Mouse (Mus musculus) brain, adult 2 months (tissue): ENCODE data around the gene Sod1.

Experiments
- DNase-seq: peaks from one replicate; pipeline ENCODE4 v3.0.0; 2011; ENCODE audit warnings: low read depth, low spot score

The Sod1 gene

DNA sequence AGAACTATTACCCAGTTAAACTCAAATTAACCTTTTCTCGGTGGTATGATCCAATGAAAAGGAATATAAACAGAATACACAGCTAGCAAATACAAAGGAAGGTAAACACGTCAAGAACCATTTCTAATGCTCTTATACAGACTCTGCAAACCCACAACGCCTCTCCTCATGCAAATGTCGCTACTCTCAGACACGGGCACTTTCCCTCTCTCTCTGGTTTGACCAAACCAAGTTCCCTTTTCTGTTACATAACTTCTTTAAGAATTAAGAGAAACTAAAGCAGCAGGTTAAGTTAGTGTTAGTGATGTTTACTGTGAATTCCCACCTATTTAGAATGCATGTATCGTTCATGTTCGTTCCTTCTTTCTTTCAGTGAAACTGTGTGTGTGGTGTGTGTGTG lies 38.4 kb downstream of the Sod1 start:
- DNase-seq = no peak

DNA sequence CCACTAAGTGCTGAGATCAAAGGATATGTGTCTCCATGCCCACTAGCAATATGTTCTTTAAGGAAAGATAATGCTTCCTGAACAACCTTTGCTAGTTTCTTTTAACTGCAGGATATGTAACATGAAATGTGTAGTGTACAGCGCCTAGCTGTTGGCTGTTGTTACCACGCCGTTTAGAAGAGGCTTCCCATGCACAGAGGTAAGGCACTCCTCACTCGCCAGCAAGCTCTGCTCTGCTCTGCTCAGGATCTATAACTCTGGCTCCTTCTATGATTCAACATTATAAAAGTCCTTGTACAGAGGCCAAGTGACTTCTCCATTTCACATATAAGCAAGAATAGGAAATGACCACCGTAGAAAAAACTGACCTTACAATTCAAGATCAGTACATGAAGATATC lies 39.1 kb downstream of the Sod1 start:
- no peak for DNase-seq

DNA sequence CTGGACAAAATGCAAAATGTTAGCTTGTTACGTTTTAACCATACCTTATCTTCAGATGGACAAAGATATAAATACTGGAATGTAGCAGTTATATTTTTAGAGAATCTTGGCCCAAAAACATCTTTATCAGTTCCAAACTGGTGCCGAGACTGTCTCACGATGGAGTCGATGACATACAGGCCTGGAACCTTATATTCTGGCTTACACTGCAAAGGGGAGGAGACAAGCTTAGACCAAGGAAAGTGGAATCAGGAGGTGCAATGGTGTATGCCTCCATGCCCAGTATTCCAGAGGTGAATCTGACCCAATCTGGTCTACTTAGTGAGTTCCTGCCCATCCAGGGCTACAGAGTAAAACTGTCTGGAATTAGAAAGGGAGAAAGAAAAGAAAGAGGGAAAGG lies 39.5 kb downstream of the Sod1 start:
- DNase-seq = no peak

DNA sequence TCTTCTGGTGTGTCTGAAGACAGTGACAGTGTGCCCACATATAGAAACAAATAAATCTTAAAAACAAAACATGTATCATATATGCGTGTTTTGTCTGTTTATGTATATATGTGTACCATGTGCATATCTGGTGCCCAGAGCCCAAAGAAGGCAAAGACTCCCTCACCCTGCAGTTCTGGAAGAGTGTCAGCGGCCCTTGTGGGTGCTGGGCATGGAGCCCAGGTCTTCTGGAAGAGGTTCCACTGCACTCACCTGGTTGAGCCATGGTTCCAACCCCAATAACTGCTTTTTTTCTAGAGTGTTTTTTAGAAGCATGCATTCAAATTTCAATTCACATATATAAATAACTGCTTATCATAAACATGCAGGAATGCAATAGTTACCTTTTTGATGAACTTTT lies 41.2 kb downstream of the Sod1 start:
- peak; percentile 63 for DNase-seq

DNA sequence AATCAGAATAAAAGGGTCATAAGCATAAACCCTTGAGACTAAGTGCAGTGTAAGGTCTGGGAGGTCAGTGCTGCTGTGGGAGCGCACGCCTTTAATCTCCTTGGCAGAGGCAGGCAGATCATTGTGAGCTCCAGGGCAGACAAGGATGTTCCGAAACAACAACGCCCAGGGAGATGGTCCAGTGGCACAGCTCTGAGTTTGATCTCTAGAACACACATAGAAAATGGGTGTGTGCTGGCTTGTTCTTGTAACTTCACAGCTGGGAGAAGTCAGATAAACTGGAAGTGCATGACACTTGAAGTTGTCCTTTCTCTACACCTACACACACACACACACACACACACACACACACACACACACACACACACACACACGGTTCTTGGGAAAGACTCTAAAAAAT lies 43.5 kb downstream of the Sod1 start:
- no peak for DNase-seq

DNA sequence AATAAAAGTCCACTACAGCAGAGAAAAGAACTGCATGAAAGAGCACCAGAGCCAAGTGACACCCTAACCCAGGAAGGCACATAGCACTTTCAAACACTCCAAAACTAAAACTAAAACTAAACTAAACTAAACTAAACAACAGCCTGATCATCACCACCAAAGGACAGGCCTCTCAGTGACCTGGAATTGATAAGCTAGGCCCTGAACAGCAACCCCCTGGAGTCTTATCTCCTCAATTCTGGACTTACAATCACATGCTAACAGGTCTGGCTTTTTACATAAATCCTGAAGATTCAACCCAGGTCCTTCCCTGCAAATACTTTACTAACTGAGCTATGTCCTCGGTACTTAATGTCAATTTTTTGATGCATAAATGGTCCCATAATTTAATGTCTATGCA lies 44.6 kb downstream of the Sod1 start:
- DNase-seq = no peak

DNA sequence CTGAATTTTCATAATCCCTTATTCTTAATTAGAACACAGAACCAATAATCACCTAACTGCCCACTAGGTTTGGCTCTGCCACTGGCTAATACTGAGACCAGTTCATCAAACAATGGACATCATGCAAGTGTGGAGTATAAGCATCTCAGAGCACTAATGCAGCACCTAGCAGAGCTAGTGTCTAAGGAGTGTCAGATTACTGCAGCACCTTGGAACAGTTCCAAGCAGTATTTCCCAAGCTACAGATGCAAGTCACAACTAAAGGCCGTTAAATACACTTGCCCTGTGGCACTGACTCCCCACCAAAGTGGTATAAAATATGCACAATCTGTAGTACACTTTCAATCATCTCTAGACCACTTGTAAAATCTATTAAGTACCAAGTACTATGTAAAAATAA lies 46.0 kb downstream of the Sod1 start:
- peak; percentile 39 for DNase-seq

DNA sequence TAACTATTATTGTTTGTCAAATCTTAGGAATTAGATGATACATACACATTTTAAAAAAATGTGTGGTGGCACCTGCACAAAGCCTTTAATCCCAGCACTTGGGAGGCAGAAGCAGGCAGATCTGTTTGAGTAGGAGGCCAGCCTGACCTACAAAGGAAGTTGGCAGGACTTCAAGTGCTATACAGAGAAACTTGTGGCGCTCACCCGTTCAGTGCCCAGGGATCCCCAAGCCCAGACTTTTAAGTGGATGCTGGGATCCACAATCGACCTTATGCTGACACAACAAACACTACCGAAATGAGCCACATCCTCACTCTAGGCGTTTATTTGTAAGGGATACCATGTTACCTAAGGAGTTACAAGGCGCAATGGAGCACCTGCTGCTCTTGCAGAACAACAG lies 55.0 kb downstream of the Sod1 start:
- peak; percentile 62 for DNase-seq
